Comparison of ENCODE assay signal across 1 mouse cellular context in genomic region chr9:35176124-35176659, GRCm38 (mm10).
TF ChIP-seq lines count a peak whose summit lies in the region.

No protein-coding gene starts in this region.

TF ChIP-seq in MEL, 35 proteins besides CTCF, POLR2A, EP300 and RAD21 (continued from another document):
- TF ChIP-seq USF2 (IDR thresholded peaks at IDR 0.05; ENCODE audit: borderline replicate concordance in 1 of 2, insufficient read depth in 1 of 2, low read depth in 1 of 2, low read length in 2 of 2) (no peak), MXI1 (IDR thresholded peaks at IDR 0.05; ENCODE audit: low read depth, low read length) (no peak), ETS1 (IDR thresholded peaks at IDR 0.05; ENCODE audit: low read depth, low read length) (no peak; the same call in 1 of the 2 replicates), UBTF (IDR thresholded peaks at IDR 0.05; ENCODE audit: borderline replicate concordance, insufficient read depth, low read depth, low read length) (no peak), SIN3A (IDR thresholded peaks at IDR 0.05; ENCODE audit: low read length) (no peak), GATA1 (IDR thresholded peaks at IDR 0.05; ENCODE audit: low read depth, low read length) (no peak), RCOR1 (IDR thresholded peaks at IDR 0.05; ENCODE audit: low read depth, low read length) (no peak), MAZ (IDR thresholded peaks at IDR 0.05; ENCODE audit: low read depth, low read length) (no peak)
